Mouse (Mus musculus): Measurements from ENCODE around the gene Fhl3.

GRCm38 (mm10) chr4:124712618-124713017, 12.1 kb downstream of the Fhl3 start:
- TF ChIP-seq CTCF (IDR thresholded peaks at IDR 0.05; ENCODE audit: extremely low read depth, insufficient read depth, low read length) (no peak), POLR2A (IDR thresholded peaks at IDR 0.05; ENCODE audit: extremely low read depth, insufficient read depth, low read length) (no peak)
